Mouse (Mus musculus): ENCODE measurements at regions not wholly inside any gene's neighbourhood (a gene's known extent, or its start where the extent isn't known, plus 50 kb on each side); places are given as distances from the start of the nearest gene placed in this dataset.
A peak's percentile ranks its signal among the peaks of the same experiment; 100 is the strongest.

GRCm38 (mm10) chr16:49965528-49966250 is 165.4 kb downstream of the Cd47 start:
- DNase-seq (ENCODE audit: low read depth, low spot score), result peak; percentile 23

GRCm38 (mm10) chr16:49966251-49966588 is 165.9 kb downstream of the Cd47 start:
- DNase-seq (ENCODE audit: low read depth, low spot score), result no peak

- no peak for DNase-seq (ENCODE audit: low read depth, low spot score)
These were observed 166.8 kb downstream of the Cd47 start for GRCm38 (mm10) chr16:49967110-49967509.

- DNase-seq (ENCODE audit: low read depth, low spot score), result no peak
These were observed 168.0 kb downstream of the Cd47 start for GRCm38 (mm10) chr16:49968291-49968870.

- no peak for DNase-seq (ENCODE audit: low read depth, low spot score)
These were observed 168.7 kb downstream of the Cd47 start for GRCm38 (mm10) chr16:49969035-49969434.

- no peak for DNase-seq (ENCODE audit: low read depth, low spot score)
These were observed 169.5 kb downstream of the Cd47 start for GRCm38 (mm10) chr16:49969693-49970296.

- peak; percentile 31 for DNase-seq (ENCODE audit: low read depth, low spot score)
These were observed 170.0 kb downstream of the Cd47 start for GRCm38 (mm10) chr16:49970297-49970804.

- DNase-seq (ENCODE audit: low read depth, low spot score), result no peak
These were observed 170.8 kb downstream of the Cd47 start for GRCm38 (mm10) chr16:49971141-49971555.

GRCm38 (mm10) chr16:49977276-49977675 is 176.9 kb downstream of the Cd47 start:
- DNase-seq (ENCODE audit: low read depth, low spot score), result peak; percentile 16

GRCm38 (mm10) chr16:49979426-49979940 is 179.2 kb downstream of the Cd47 start:
- DNase-seq (ENCODE audit: low read depth, low spot score), result no peak

- peak; percentile 16 for DNase-seq (ENCODE audit: low read depth, low spot score)
These were observed 179.9 kb downstream of the Cd47 start for GRCm38 (mm10) chr16:49980178-49980646.

GRCm38 (mm10) chr16:49982180-49982579 is 181.8 kb downstream of the Cd47 start:
- DNase-seq (ENCODE audit: low read depth, low spot score), result peak; percentile 33

- no peak for DNase-seq (ENCODE audit: low read depth, low spot score)
These were observed 185.0 kb downstream of the Cd47 start for GRCm38 (mm10) chr16:49985082-49986076.

GRCm38 (mm10) chr16:49986954-49987353 is 186.6 kb downstream of the Cd47 start:
- no peak for DNase-seq (ENCODE audit: low read depth, low spot score)

GRCm38 (mm10) chr16:49995822-49996221 is 195.5 kb downstream of the Cd47 start:
- peak; percentile 15 for DNase-seq (ENCODE audit: low read depth, low spot score)

- DNase-seq (ENCODE audit: low read depth, low spot score), result no peak
These were observed 196.3 kb downstream of the Cd47 start for GRCm38 (mm10) chr16:49996593-49996992.

GRCm38 (mm10) chr16:49997040-49997439 is 196.7 kb downstream of the Cd47 start:
- DNase-seq (ENCODE audit: low read depth, low spot score), result peak; percentile 54

- peak; percentile 11 for DNase-seq (ENCODE audit: low read depth, low spot score)
These were observed 200.5 kb downstream of the Cd47 start for GRCm38 (mm10) chr16:50000805-50001204.

GRCm38 (mm10) chr16:50001662-50002455 is 201.5 kb downstream of the Cd47 start:
- no peak for DNase-seq (ENCODE audit: low read depth, low spot score)

- DNase-seq (ENCODE audit: low read depth, low spot score), result no peak
These were observed 202.1 kb downstream of the Cd47 start for GRCm38 (mm10) chr16:50002456-50002788.

Data from skeletal muscle tissue, adult 2 months (tissue).